Mouse (Mus musculus): ENCODE measurements around the gene Zfp719.

Zfp719 gene

DNA sequence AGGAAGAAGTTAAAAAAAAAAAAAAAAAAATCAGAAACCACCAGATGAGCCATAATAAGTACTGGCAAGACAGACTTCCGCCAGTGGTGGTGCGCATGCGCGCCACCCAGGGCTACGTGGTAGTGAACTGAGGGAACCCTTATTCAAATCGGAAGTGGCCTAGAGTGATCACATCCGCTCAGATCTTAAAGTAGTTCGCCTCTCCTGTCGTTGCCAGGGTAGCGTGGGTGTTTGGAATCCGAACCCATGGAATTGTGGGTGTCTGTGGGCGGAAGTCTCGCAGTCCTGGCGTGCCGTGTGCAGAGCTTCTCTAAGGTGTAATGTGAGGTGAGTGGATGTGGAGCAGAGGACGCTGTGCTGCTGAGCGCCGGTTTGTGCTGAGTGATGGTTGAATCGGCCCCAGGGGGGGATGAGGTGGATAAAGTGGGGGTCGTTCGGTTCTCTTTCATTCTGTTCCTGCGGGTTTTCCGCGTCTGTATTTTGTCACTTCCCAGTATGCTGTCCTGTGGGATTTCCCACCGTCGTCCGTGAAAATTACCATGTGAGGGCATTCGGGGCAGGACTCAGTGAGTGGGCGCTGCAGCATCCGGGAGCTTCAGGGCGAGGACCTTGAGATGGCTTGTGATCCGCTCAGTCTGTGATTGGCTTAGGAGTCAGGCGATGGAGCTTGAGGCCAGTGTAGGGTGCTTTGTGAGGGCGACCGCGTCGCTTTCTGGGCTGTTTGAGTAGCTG is at the start of gene Zfp719:
Gene Zfp719 (plus strand): TSS at position 171 of the 732 bp plus-strand sequence.
- DNase-seq, result peak; percentile 89 to 91

- no peak for DNase-seq
These were observed 49.1 kb upstream of the Zfp719 start for GRCm38 (mm10) chr7:43530216-43530785.

DNA sequence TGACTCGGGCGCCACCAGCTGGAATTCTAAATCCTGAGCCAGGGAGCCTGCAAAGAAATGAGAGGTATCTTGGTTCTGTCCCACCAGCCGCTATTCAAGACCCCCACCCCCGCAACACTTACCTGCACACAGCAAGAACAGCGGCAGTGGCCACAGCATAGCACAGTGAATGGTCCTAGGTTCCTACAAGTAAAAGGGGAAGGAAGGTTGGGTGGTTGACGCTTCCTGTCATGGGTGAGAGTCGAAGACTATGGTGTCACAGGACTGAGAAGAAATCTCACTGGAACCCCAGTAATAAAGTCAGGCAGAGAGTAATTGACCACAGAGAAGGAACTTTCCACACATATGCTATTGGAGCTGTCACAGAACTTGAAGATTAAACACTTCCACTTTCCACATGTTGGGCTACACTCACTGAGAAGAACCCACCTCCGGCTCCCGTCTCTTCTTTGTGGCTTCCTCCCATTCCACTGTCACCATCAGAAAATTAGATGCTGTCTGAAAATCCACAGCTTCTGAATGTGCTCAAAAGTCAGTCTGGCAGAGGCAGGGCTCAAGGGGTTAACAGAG is 46.4 kb upstream of the Zfp719 start:
- no peak for DNase-seq

DNA sequence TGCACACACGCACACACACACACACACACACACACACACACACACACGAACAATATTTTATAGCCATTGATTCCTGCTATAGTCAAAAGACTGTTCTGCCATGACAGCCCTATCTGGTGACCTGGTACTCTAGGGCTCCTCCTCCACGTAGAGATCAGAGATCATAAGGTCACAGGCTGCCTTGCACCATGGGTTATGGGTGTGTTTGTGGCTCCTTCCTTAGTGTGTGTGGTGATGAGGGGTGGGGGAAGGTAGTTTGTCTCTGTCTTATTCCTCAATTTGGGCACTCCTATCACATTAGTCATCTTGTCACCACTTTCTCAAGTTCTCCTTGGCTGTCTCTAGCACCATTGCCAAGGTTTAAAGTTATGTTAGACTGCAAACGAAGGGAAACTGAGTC is 40.9 kb upstream of the Zfp719 start:
- DNase-seq, result no peak

DNA sequence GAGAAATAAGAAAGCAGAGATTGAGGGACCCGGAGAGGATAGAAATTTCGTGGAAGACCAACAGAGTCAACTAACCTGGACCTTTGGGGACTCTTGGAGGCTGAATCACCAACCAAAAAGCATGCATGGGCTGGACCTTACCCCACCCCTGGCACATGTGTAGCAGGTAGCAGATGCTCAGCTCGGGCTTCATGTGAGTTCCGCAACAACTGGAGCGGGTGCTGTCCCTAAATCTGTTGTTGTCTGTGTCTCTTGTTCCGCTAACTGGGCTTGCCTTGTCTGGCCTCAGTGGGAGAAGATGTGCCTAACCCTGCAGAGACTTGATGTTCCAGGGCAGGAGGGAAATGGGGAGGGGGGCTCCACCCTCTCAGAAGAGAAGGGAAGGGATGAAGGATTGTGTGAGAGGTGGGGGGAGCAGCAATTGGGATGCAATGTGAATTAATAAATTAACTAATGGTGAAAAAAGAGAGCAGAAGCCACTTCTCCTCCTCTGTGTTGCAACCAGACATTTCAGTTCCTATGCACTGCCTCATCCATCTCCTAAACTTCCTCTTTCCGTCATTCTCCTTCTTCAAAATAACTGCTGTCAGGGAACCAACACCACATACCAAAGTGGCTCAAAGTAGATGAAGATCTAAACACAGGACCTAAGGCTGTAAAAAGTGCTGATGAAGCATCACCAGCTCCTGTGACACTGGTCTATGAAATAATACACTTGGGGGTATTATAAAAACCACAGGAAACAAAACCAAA is 35.0 kb upstream of the Zfp719 start, which contains the start of gene Cd33:
Gene Cd33 (minus strand): TSS at position 204 of the 753 bp plus-strand sequence.
- DNase-seq, result no peak

DNA sequence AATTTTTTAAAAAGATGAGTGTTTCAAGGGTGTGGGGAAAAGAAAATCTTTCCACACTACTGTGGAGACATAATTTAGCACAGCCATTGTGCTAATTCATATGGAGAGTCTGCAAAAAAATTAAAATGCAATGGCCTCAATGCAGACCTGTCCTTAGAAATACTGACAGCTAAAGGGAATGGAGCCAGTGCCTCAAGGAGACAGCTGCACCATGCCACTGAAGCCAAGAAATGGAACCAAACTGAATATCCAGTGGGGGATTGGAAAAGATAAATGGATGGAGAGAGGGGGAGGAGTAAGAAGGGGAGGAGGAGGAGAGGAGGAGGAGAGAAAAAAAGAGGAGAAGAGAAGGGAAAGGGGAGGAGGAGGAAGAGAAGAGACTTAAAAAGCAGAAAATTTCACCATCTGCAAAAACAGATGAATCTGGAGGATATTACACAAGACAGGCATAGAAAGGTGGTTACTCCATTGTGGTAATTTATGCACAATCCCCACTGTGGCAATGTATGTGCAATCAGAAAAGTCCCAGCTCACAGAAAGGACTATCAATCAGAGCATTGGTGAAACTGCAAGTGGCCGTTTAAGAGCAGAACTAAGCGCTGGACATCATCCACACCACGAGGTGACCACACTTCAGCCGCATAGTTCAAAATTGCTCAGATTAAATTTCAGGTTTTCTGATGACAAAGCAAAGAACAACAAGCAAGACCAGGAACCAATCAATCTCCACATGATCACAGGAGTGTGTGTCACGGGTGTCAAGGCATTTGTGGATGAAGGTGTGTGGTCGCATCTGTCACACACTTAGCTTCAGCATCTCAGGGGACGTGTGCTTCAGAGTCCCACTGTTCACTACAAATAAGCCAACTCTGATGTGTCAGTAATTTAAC is 33.5 kb upstream of the Zfp719 start:
- DNase-seq, result no peak

- peak; percentile 67 to 73 for DNase-seq
These were observed 31.7 kb upstream of the Zfp719 start for GRCm38 (mm10) chr7:43547666-43548065.

- peak; percentile 44 to 57 for DNase-seq
These were observed 31.2 kb upstream of the Zfp719 start for GRCm38 (mm10) chr7:43548206-43548605.

GRCm38 (mm10) chr7:43553153-43553552 is 26.3 kb upstream of the Zfp719 start:
- DNase-seq, result no peak

- no peak for DNase-seq
These were observed 24.9 kb upstream of the Zfp719 start for GRCm38 (mm10) chr7:43554550-43554949.

DNA sequence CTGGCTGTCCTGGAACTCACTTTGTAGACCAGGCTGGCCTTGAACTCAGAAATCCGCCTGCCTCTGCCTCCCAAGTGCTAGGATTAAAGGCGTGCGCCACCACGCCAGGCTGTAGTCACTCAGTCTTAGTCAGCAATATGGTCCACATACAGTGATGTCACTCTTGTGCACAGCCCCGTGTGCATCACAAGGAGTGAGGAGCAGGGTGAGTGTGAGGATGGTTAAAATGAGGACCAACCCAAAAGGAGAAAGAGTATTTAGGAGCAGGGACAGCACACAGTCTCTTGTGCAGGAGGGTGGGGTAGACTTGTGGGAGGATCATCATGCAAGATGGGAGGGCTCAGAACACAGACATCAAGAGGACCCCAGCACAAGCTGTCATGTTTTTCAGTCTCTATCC is 24.1 kb upstream of the Zfp719 start:
- DNase-seq, result no peak

- DNase-seq, result no peak
These were observed 22.5 kb upstream of the Zfp719 start for GRCm38 (mm10) chr7:43556901-43557300.

- peak; percentile 81 to 82 for DNase-seq
These were observed 17.3 kb upstream of the Zfp719 start, which contains the start of gene Zfp658 for GRCm38 (mm10) chr7:43562006-43562633. Zfp658 (plus strand) TSS chr7:43562256.

DNA sequence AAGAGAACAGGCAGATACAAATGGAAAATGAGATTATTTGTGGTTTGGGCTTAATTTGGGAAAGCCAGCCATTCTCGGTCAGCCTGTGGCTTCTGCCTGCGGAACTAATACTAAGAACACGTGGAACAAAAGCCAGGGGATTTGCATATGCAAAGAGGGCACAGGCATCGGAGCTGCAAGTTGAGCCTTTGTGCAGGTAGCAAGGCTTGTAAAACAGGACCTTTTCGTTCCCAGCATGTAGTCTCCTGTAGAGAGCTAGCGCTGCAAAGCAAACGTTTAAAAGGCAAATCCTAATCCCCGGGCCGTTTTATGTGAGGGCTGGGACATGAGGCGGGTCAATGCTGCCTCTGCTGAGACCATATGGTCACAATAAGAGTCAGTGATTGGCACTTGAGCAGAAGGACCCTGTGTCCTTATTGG is 16.7 kb upstream of the Zfp719 start:
- peak in 1 of 2 experiments; percentile 21 for DNase-seq

- no peak for DNase-seq
These were observed 16.1 kb upstream of the Zfp719 start for GRCm38 (mm10) chr7:43563300-43563699.

- no peak for DNase-seq
These were observed 8.2 kb upstream of the Zfp719 start for GRCm38 (mm10) chr7:43571216-43571615.

- DNase-seq, result peak; percentile 21 to 28
These were observed 1.1 kb downstream of the Zfp719 start for GRCm38 (mm10) chr7:43580526-43580925.

GRCm38 (mm10) chr7:43584790-43585189 is 5.4 kb downstream of the Zfp719 start:
- no peak for DNase-seq

DNA sequence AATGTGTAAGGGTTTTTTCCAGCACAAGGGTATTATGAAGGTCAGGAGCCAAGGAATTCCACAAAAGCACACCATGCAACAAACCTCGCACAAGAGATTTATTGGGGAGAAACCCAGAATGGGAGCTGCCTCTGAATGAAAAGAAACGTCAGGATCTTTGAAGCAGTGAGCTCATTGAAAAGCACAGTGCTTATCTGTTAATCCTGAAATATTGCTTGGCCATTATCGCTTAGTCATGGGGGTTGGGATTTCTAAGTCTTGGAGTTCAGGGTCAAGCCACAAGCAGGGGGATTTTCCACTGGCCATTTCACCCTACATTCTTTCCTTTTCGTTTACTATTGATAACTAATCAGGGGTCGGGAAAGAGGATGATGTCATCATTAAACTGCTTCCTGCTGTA is 22.5 kb downstream of the Zfp719 start:
- DNase-seq, result no peak

- peak in 1 of 2 experiments; percentile 19 for DNase-seq
These were observed 27.7 kb downstream of the Zfp719 start, which contains the start of gene Zfp819 for GRCm38 (mm10) chr7:43606896-43607742. Zfp819 (plus strand) TSS chr7:43607169.

Measured in cerebellum, adult 18-20 months (tissue).